ENCODE assay signal across 25 mouse cellular contexts in genomic region chr8:61351638-61352037, GRCm38 (mm10).
DNase-seq lines count a peak whose midpoint lies in the region; ATAC-seq and TF ChIP-seq lines count a peak whose summit lies in the region.
"Had no signal": no experiment of that assay in that cellular context is flagged by ENCODE, and none has a peak within 500 bp of the region (broad histone marks: within the 10 kb centered on the region; RNA-seq: fewer than 3 reads in every experiment).

No protein-coding gene starts in this region.

- H3K4me1 ChIP-seq in midbrain, embryonic 10.5 days, result peaks cover 30% of the 10 kb centered on the region
- peaks cover 8% of the 10 kb centered on the region for H3K4me1 ChIP-seq in midbrain, embryonic 16.5 days (ENCODE audit: control insufficient read depth, insufficient read depth, low read length)
- H3K4me1 ChIP-seq in olfactory bulb, adult 2 months (ENCODE audit: control insufficient read depth, insufficient read depth, low read length), result no peaks in the 10 kb centered on the region
- H3K4me1 ChIP-seq: intestine, embryonic 15.5 days had no signal

- no peak for ATAC-seq in midbrain, embryonic 16.5 days
- ATAC-seq: forebrain, embryonic 14.5 days; hindbrain, postnatal 0 days; intestine, embryonic 15.5 days; midbrain, embryonic 15.5 days had no signal

- H3K4me2 ChIP-seq in midbrain, embryonic 16.5 days (ENCODE audit: low read length), result no peak overlapping the region
- H3K4me2 ChIP-seq: heart, embryonic 15.5 days; hindbrain, embryonic 12.5 days; intestine, embryonic 15.5 days; limb, embryonic 13.5 days; liver, embryonic 11.5 days; midbrain, embryonic 15.5 days; neural tube, embryonic 12.5 days had no signal

- H3K9ac ChIP-seq in midbrain, embryonic 16.5 days (ENCODE audit: low read depth, low read length), result no peak overlapping the region
- H3K9ac ChIP-seq: heart, embryonic 15.5 days; hindbrain, embryonic 12.5 days; intestine, embryonic 15.5 days; limb, embryonic 13.5 days; midbrain, embryonic 15.5 days; neural tube, embryonic 12.5 days had no signal

- 0 out of 2 replicates have a peak, but pooled peaks cover 5% of the 10 kb centered on the region for H3K9me3 ChIP-seq in midbrain, embryonic 10.5 days (replicated peaks)
- H3K9me3 ChIP-seq in midbrain, embryonic 16.5 days (replicated peaks; ENCODE audit: control insufficient read depth, low read length, poor library complexity, severe bottlenecking), result no peaks in the 10 kb centered on the region
- H3K9me3 ChIP-seq: heart, embryonic 10.5 days; heart, embryonic 15.5 days; hindbrain, embryonic 12.5 days; intestine, embryonic 15.5 days; limb, embryonic 13.5 days; midbrain, embryonic 15.5 days; neural tube, embryonic 12.5 days had no signal

- DNase-seq in layer of hippocampus, adult 2 months (ENCODE audit: low spot score in 2 of 2), result no peak
- DNase-seq in layer of hippocampus, adult 9-11 months, result no peak
- DNase-seq in midbrain, embryonic 10.5 days (ENCODE audit: low spot score), result no peak
- DNase-seq in natural killer cell, adult 2 months (ENCODE audit: low spot score in 2 of 2), result no peak
- DNase-seq: adrenal gland, postnatal 25 days; B cell, adult 2 months; cerebellum, postnatal 25 days; gastrocnemius, postnatal 14 days; kidney, adult 2 months; kidney, postnatal 36 days; layer of hippocampus, postnatal 36 days; right cerebral cortex, postnatal 14 days; spleen, adult 18-20 months had no signal

- no peaks in the 10 kb centered on the region for H3K27me3 ChIP-seq in midbrain, embryonic 10.5 days (ENCODE audit: low read depth, poor library complexity, severe bottlenecking)
- no peaks in the 10 kb centered on the region for H3K27me3 ChIP-seq in midbrain, embryonic 16.5 days (ENCODE audit: control insufficient read depth, insufficient read depth, low read depth, low read length)
- H3K27me3 ChIP-seq: heart, embryonic 15.5 days; hindbrain, embryonic 12.5 days; intestine, embryonic 15.5 days; limb, embryonic 13.5 days; midbrain, embryonic 15.5 days; neural tube, embryonic 12.5 days had no signal

- no peak for TF ChIP-seq CTCF in layer of hippocampus, adult 2 months (conservative IDR thresholded peaks at IDR 0.05)
- no peak for TF ChIP-seq CTCF in olfactory bulb, adult 2 months (IDR thresholded peaks at IDR 0.05; ENCODE audit: insufficient read depth, low read depth, low read length)

- peaks cover 58% of the 10 kb centered on the region for H3K36me3 ChIP-seq in midbrain, embryonic 10.5 days
- H3K36me3 ChIP-seq in midbrain, embryonic 16.5 days (ENCODE audit: control insufficient read depth, insufficient read depth, low read length), result 0 out of 2 replicates have a peak, but pooled peaks cover 2% of the 10 kb centered on the region
- H3K36me3 ChIP-seq: intestine, embryonic 15.5 days; midbrain, embryonic 15.5 days had no signal

- no peak overlapping the region for H3K4me3 ChIP-seq in layer of hippocampus, adult 2 months
- H3K4me3 ChIP-seq in midbrain, embryonic 10.5 days, result no peak overlapping the region
- H3K4me3 ChIP-seq in midbrain, embryonic 16.5 days (ENCODE audit: low read depth, low read length), result no peak overlapping the region
- no peak overlapping the region for H3K4me3 ChIP-seq in olfactory bulb, adult 2 months (ENCODE audit: insufficient read depth, low read depth, low read length)
- H3K4me3 ChIP-seq: heart, embryonic 10.5 days; heart, embryonic 15.5 days; hindbrain, embryonic 12.5 days; intestine, embryonic 15.5 days; limb, embryonic 13.5 days; midbrain, embryonic 15.5 days; neural tube, embryonic 12.5 days had no signal

- TF ChIP-seq POLR2A in olfactory bulb, adult 2 months (IDR thresholded peaks at IDR 0.05; ENCODE audit: insufficient read depth, low read depth, low read length), result no peak

- peak overlapping the region; percentile 29; the same call in 1 of the 2 replicates for H3K27ac ChIP-seq in layer of hippocampus, adult 2 months
- H3K27ac ChIP-seq in midbrain, embryonic 10.5 days (replicated peaks), result peak overlapping the region; percentile 33; the same call in 1 of the 2 replicates
- no peak overlapping the region for H3K27ac ChIP-seq in midbrain, embryonic 16.5 days (ENCODE audit: low read length)
- H3K27ac ChIP-seq in olfactory bulb, adult 2 months (ENCODE audit: insufficient read depth, low read depth, low read length), result 0 out of 2 replicates have a peak overlapping the region, but pooled peaks have one; percentile 29
- H3K27ac ChIP-seq: heart, embryonic 10.5 days; heart, embryonic 15.5 days; hindbrain, embryonic 12.5 days; hindbrain, postnatal 0 days; intestine, embryonic 15.5 days; limb, embryonic 13.5 days; midbrain, embryonic 15.5 days; neural tube, embryonic 12.5 days had no signal

- 89% methylated on average over 5 of the region's 5 CpGs for WGBS in midbrain, embryonic 10.5 days
- WGBS in midbrain, embryonic 16.5 days, result 86% methylated on average over 5 of the region's 5 CpGs
- WGBS in olfactory bulb, adult 2 months, result 77% methylated on average over 5 of the region's 5 CpGs
